ENCODE assay signal across 8 mouse cellular contexts in genomic region chr16:64872841-64873240, GRCm38 (mm10). TPM values are rescaled to one million over a fixed set of nuclear protein-coding genes. Genes with fewer than 3 reads are reported as not detected.
DNase-seq lines count a peak whose midpoint lies in the region; ATAC-seq and TF ChIP-seq lines count a peak whose summit lies in the region.

No protein-coding gene starts in this region.

- ATAC-seq in hindbrain, embryonic 15.5 days (ENCODE audit: low FRiP score, low read depth), result no peak
- no peak for ATAC-seq in midbrain, embryonic 15.5 days (replicated peaks)
- no peak for ATAC-seq in frontal cortex, adult (ENCODE audit: low TSS enrichment)

- no peak for DNase-seq in layer of hippocampus, adult 2 months (ENCODE audit: low spot score in 2 of 2)
- DNase-seq in layer of hippocampus, postnatal 36 days, result no peak
- DNase-seq in c-Kit-negative CD71-positive TER-119-positive erythroid progenitor cells, embryonic 14.5 days (ENCODE audit: low read depth, low spot score), result peak; percentile 8
- DNase-seq in left cerebral cortex, adult 11 months (ENCODE audit: low spot score), result no peak
- no peak for DNase-seq in frontal cortex, postnatal 14 days (ENCODE audit: low spot score in 2 of 2)

- no peaks in the 10 kb centered on the region for H3K9me3 ChIP-seq in hindbrain, embryonic 15.5 days
- H3K9me3 ChIP-seq in midbrain, embryonic 15.5 days, result no peaks in the 10 kb centered on the region

- peaks cover 9% of the 10 kb centered on the region; the same call in 1 of the 2 replicates for H3K4me1 ChIP-seq in hindbrain, embryonic 15.5 days (replicated peaks)
- H3K4me1 ChIP-seq in midbrain, embryonic 15.5 days, result 0 out of 2 replicates have a peak, but pooled peaks cover 8% of the 10 kb centered on the region

- peak overlapping the region; percentile 83 for H3K4me2 ChIP-seq in hindbrain, embryonic 15.5 days
- peak overlapping the region; percentile 68 for H3K4me2 ChIP-seq in midbrain, embryonic 15.5 days

- 7% methylated on average over 7 of the region's 7 CpGs for WGBS in hindbrain, embryonic 15.5 days
- 16% methylated on average over 7 of the region's 7 CpGs for WGBS in midbrain, embryonic 15.5 days

- H3K27me3 ChIP-seq in hindbrain, embryonic 15.5 days, result no peaks in the 10 kb centered on the region
- H3K27me3 ChIP-seq in midbrain, embryonic 15.5 days (replicated peaks), result no peaks in the 10 kb centered on the region

- H3K4me3 ChIP-seq in layer of hippocampus, adult 2 months, result peak overlapping the region; percentile 94
- peak overlapping the region; percentile 24; the same call in 1 of the 2 replicates for H3K4me3 ChIP-seq in hindbrain, embryonic 15.5 days
- H3K4me3 ChIP-seq in midbrain, embryonic 15.5 days, result no peak overlapping the region

- TF ChIP-seq CTCF in layer of hippocampus, adult 2 months (conservative IDR thresholded peaks at IDR 0.05), result no peak

- H3K27ac ChIP-seq in layer of hippocampus, adult 2 months, result no peak overlapping the region; the same call in 1 of the 2 replicates
- no peak overlapping the region for H3K27ac ChIP-seq in hindbrain, embryonic 15.5 days (replicated peaks)
- H3K27ac ChIP-seq in midbrain, embryonic 15.5 days, result no peak overlapping the region

- H3K9ac ChIP-seq in hindbrain, embryonic 15.5 days, result no peak overlapping the region
- no peak overlapping the region for H3K9ac ChIP-seq in midbrain, embryonic 15.5 days

- no peaks in the 10 kb centered on the region for H3K36me3 ChIP-seq in hindbrain, embryonic 15.5 days
- no peaks in the 10 kb centered on the region for H3K36me3 ChIP-seq in midbrain, embryonic 15.5 days (replicated peaks)

RNA-seq across cellular contexts. Expression of gene Cggbp1, which starts 21.0 kb away (rescaled TPM):
- total RNA-seq in layer of hippocampus, adult 2 months (2021), result 10 to 100 TPM; 60.2 to 61.3 TPM
- 10 to 100 TPM; 64.9 to 67.9 TPM for total RNA-seq in layer of hippocampus, postnatal 36 days (2021)
- polyA plus RNA-seq in hindbrain, embryonic 15.5 days (2015; fragmentation: Nextera tagmentation; extraction: Ambion mirVana), result 65.1 and 67.0 TPM in 2 replicates
- 68.8 and 71.7 TPM in 2 replicates for polyA plus RNA-seq in midbrain, embryonic 15.5 days (2015; fragmentation: Nextera tagmentation; extraction: Ambion mirVana)

RNA-seq across cellular contexts. Expression of gene Zfp654, which starts 21.4 kb away (rescaled TPM):
- total RNA-seq in layer of hippocampus, adult 2 months (2021), result 10 to 100 TPM; 14.9 to 15.8 TPM
- total RNA-seq in layer of hippocampus, postnatal 36 days (2021), result 10 to 100 TPM; 17.1 to 17.6 TPM
- polyA plus RNA-seq in hindbrain, embryonic 15.5 days (2015; fragmentation: Nextera tagmentation; extraction: Ambion mirVana), result 5.1 and 6.1 TPM in 2 replicates
- polyA plus RNA-seq in midbrain, embryonic 15.5 days (2015; fragmentation: Nextera tagmentation; extraction: Ambion mirVana), result 5.8 and 6.0 TPM in 2 replicates
